Mouse (Mus musculus): Measurements from ENCODE around the gene Pik3r2. TPM values are rescaled to one million over a fixed set of nuclear protein-coding genes. Genes with fewer than 3 reads are reported as not detected.

The Pik3r2 gene
- total RNA-seq, 1 experiment from 2014 or later = 15.0 TPM

GRCm38 (mm10) chr8:70765838-70766570 lies 10.5 kb downstream of the Pik3r2 start:
- peak in 1 of 2 experiments; percentile 5; a peak in 1 of 4 replicates for ATAC-seq (replicated peaks in 1 of 2; ENCODE audit: insufficient read depth in 1 of 2, low FRiP score in 2 of 2, low TSS enrichment in 1 of 2, low read depth in 1 of 2, poor library complexity in 2 of 2, severe bottlenecking in 2 of 2)

GRCm38 (mm10) chr8:70765329-70765728 lies 11.2 kb downstream of the Pik3r2 start:
- no peak for ATAC-seq (replicated peaks in 1 of 2; ENCODE audit: insufficient read depth in 1 of 2, low FRiP score in 2 of 2, low TSS enrichment in 1 of 2, low read depth in 1 of 2, poor library complexity in 2 of 2, severe bottlenecking in 2 of 2)

GRCm38 (mm10) chr8:70764676-70765075 lies 11.8 kb downstream of the Pik3r2 start:
- ATAC-seq (replicated peaks in 1 of 2; ENCODE audit: insufficient read depth in 1 of 2, low FRiP score in 2 of 2, low TSS enrichment in 1 of 2, low read depth in 1 of 2, poor library complexity in 2 of 2, severe bottlenecking in 2 of 2) = no peak

GRCm38 (mm10) chr8:70764026-70764425 lies 12.5 kb downstream of the Pik3r2 start:
- ATAC-seq (replicated peaks in 1 of 2; ENCODE audit: insufficient read depth in 1 of 2, low FRiP score in 2 of 2, low TSS enrichment in 1 of 2, low read depth in 1 of 2, poor library complexity in 2 of 2, severe bottlenecking in 2 of 2) = no peak

- no peak for ATAC-seq (replicated peaks in 1 of 2; ENCODE audit: insufficient read depth in 1 of 2, low FRiP score in 2 of 2, low TSS enrichment in 1 of 2, low read depth in 1 of 2, poor library complexity in 2 of 2, severe bottlenecking in 2 of 2)
These were observed 13.2 kb downstream of the Pik3r2 start for GRCm38 (mm10) chr8:70763354-70763753.

GRCm38 (mm10) chr8:70762118-70762517 lies 14.4 kb downstream of the Pik3r2 start:
- ATAC-seq (replicated peaks in 1 of 2; ENCODE audit: insufficient read depth in 1 of 2, low FRiP score in 2 of 2, low TSS enrichment in 1 of 2, low read depth in 1 of 2, poor library complexity in 2 of 2, severe bottlenecking in 2 of 2) = no peak

- ATAC-seq (replicated peaks in 1 of 2; ENCODE audit: insufficient read depth in 1 of 2, low FRiP score in 2 of 2, low TSS enrichment in 1 of 2, low read depth in 1 of 2, poor library complexity in 2 of 2, severe bottlenecking in 2 of 2) = peak; percentile 87 to 96
These were observed 15.6 kb downstream of the Pik3r2 start, which contains the start of gene Mpv17l2 for GRCm38 (mm10) chr8:70760775-70761406. TSS of gene Mpv17l2 (minus strand) at chr8:70760946.

GRCm38 (mm10) chr8:70760350-70760749 lies 16.2 kb downstream of the Pik3r2 start:
- no peak for ATAC-seq (replicated peaks in 1 of 2; ENCODE audit: insufficient read depth in 1 of 2, low FRiP score in 2 of 2, low TSS enrichment in 1 of 2, low read depth in 1 of 2, poor library complexity in 2 of 2, severe bottlenecking in 2 of 2)

GRCm38 (mm10) chr8:70758616-70759561 lies 17.6 kb downstream of the Pik3r2 start:
- ATAC-seq (replicated peaks in 1 of 2; ENCODE audit: insufficient read depth in 1 of 2, low FRiP score in 2 of 2, low TSS enrichment in 1 of 2, low read depth in 1 of 2, poor library complexity in 2 of 2, severe bottlenecking in 2 of 2) = no peak

GRCm38 (mm10) chr8:70758308-70758615 lies 18.3 kb downstream of the Pik3r2 start:
- ATAC-seq (replicated peaks in 1 of 2; ENCODE audit: insufficient read depth in 1 of 2, low FRiP score in 2 of 2, low TSS enrichment in 1 of 2, low read depth in 1 of 2, poor library complexity in 2 of 2, severe bottlenecking in 2 of 2) = no peak

- no peak for ATAC-seq (replicated peaks in 1 of 2; ENCODE audit: insufficient read depth in 1 of 2, low FRiP score in 2 of 2, low TSS enrichment in 1 of 2, low read depth in 1 of 2, poor library complexity in 2 of 2, severe bottlenecking in 2 of 2)
These were observed 18.8 kb downstream of the Pik3r2 start for GRCm38 (mm10) chr8:70757523-70758307.

- no peak for ATAC-seq (replicated peaks in 1 of 2; ENCODE audit: insufficient read depth in 1 of 2, low FRiP score in 2 of 2, low TSS enrichment in 1 of 2, low read depth in 1 of 2, poor library complexity in 2 of 2, severe bottlenecking in 2 of 2)
These were observed 20.0 kb downstream of the Pik3r2 start for GRCm38 (mm10) chr8:70756476-70757040.

GRCm38 (mm10) chr8:70755661-70756475 lies 20.6 kb downstream of the Pik3r2 start:
- no peak for ATAC-seq (replicated peaks in 1 of 2; ENCODE audit: insufficient read depth in 1 of 2, low FRiP score in 2 of 2, low TSS enrichment in 1 of 2, low read depth in 1 of 2, poor library complexity in 2 of 2, severe bottlenecking in 2 of 2)

- ATAC-seq (replicated peaks in 1 of 2; ENCODE audit: insufficient read depth in 1 of 2, low FRiP score in 2 of 2, low TSS enrichment in 1 of 2, low read depth in 1 of 2, poor library complexity in 2 of 2, severe bottlenecking in 2 of 2) = no peak
These were observed 21.4 kb downstream of the Pik3r2 start for GRCm38 (mm10) chr8:70754871-70755660.

- ATAC-seq (replicated peaks in 1 of 2; ENCODE audit: insufficient read depth in 1 of 2, low FRiP score in 2 of 2, low TSS enrichment in 1 of 2, low read depth in 1 of 2, poor library complexity in 2 of 2, severe bottlenecking in 2 of 2) = peak; percentile 97
These were observed 22.3 kb downstream of the Pik3r2 start, which contains the start of gene Rab3a for GRCm38 (mm10) chr8:70754043-70754870. TSS of gene Rab3a (plus strand) at chr8:70754679.

Data from hematopoietic stem cell, adult 5-6 weeks (primary cell).